Mouse (Mus musculus) limb, embryonic 12.5 days (tissue): ENCODE data around the gene Hacl1. TPM values are rescaled to one million over a fixed set of nuclear protein-coding genes. Genes with fewer than 3 reads are reported as not detected.
"Not testable (repeated sequence)": the region's sequence is repeated elsewhere in the genome, so short reads cannot be mapped to it uniquely, and the experiment has no call there.

Experiments
- ATAC-seq: fragments of 200-750 bp; cut with Nextera tagmentation; 2 replicates; pipeline ENCODE4 v1.8.0; 2017; ENCODE audit warnings: low read depth, moderate TSS enrichment; ENCODE audit not compliant: insufficient number of reproducible peaks, insufficient read depth, low FRiP score, low TSS enrichment
- H3K27ac ChIP-seq: fragments of 300-500 bp; sonication (generic); 2 replicates; pipeline ENCODE4 v1.5.1; 2016; ENCODE audit warnings: mild to moderate bottlenecking, moderate library complexity
- H3K27me3 ChIP-seq: fragments of 300-500 bp; sonication (generic); 2 replicates; pipeline ENCODE4 v1.6.1; 2016; ENCODE audit warnings: mild to moderate bottlenecking, moderate library complexity
- H3K36me3 ChIP-seq: fragments of 300-500 bp; sonication (generic); 2 replicates; pipeline ENCODE4 v1.6.1; 2016; ENCODE audit warnings: mild to moderate bottlenecking, moderate library complexity
- H3K4me1 ChIP-seq: fragments of 300-500 bp; sonication (generic); replicated peaks from 2 replicates; pipeline ENCODE4 v1.6.1; 2016
- H3K4me2 ChIP-seq: fragments of 300-500 bp; sonication (generic); 2 replicates; pipeline ENCODE4 v1.6.1; 2016; ENCODE audit warnings: mild to moderate bottlenecking, moderate library complexity
- H3K4me3 ChIP-seq: fragments of 300-500 bp; sonication (generic); replicated peaks from 2 replicates; pipeline ENCODE4 v1.5.1; 2016; ENCODE audit warnings: mild to moderate bottlenecking
- H3K9ac ChIP-seq: fragments of 300-500 bp; sonication (generic); replicated peaks from 2 replicates; pipeline ENCODE4 v1.6.1; 2016; ENCODE audit warnings: mild to moderate bottlenecking, moderate library complexity
- H3K9me3 ChIP-seq: fragments of 300-500 bp; sonication (generic); 2 replicates; pipeline ENCODE4 v1.6.1; 2016; ENCODE audit warnings: mild to moderate bottlenecking, moderate library complexity
- WGBS: fragments of 180-500 bp; shearing (Covaris S2); methylation state at CpG from one replicate; pipeline ENCODE4 v1.1.7; 2016; 5-methylcytosine and 5-hydroxymethylcytosine counted together
- polyA plus RNA-seq: library from polyadenylated mRNA; unstranded; fragments of >200 nt; fragmentation: Nextera tagmentation; extraction: Ambion mirVana; gene quantifications from 2 replicates; pipeline ENCODE4 v1.2.1, GENCODE M21; 2016

The Hacl1 gene
- polyA plus RNA-seq, 1 experiment from 2014 or later: 10.6 TPM

DNA sequence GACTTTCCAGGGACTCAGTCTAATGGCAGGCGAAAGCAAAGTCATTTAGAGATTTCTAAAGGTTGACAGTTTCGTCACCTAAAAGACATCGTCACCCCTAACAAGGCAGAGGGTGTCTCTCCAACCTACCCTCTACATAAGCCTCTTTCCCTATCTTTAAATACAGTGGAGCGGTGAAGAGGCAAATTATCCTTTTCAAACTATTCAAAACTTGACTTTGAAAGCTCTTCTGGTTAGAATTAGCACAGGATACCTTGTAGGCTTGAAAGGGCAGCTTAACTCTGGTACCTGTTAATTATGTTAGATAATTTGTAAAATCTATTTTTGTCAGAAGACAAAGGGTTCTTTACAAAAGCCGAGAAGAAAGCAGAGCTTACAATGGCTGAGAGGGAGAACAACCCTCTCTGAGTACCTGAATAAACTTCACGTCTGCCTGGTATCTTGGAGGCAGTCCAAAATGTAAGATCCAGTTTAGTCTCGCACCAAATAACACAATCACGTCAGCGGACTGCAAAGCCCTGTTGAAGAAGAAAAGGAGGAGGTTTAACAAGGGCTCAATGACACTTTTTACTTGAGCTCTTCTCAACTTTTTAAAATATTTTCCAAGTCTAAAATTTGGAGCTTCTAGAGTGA is 20.4 kb downstream of the Hacl1 start:
- no peaks in the 10 kb centered on the region for H3K27me3 ChIP-seq
- H3K4me2 ChIP-seq: no peak overlapping the region
- no peak overlapping the region for H3K4me3 ChIP-seq
- 86% methylated on average over 9 of the region's 9 CpGs for WGBS
- H3K9me3 ChIP-seq: no peaks in the 10 kb centered on the region
- no peak for ATAC-seq
- H3K9ac ChIP-seq: no peak overlapping the region
- H3K4me1 ChIP-seq: no peaks in the 10 kb centered on the region
- no peak overlapping the region for H3K27ac ChIP-seq
- no peaks in the 10 kb centered on the region for H3K36me3 ChIP-seq

DNA sequence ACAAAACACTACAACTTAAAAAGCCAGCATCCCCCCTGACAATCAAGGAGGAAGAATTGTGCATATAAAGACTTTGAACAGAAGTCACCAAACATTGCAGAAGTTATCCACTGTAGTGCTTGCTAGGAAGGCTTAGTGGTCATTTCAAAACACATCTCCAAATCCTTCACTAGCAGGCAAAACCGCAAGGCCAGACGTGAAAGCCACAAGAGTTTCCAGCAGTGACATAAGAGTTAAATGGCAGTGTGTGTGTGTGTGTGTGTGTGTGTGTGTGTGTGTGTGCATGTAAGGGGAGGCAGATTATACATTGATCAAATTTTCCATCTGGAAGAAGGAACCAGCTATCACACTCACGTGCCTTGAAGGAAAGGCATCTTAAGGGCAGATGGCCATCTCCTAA is 23.1 kb downstream of the Hacl1 start:
- 75% methylated on average over 3 of the region's 3 CpGs for WGBS
- no peak overlapping the region for H3K9ac ChIP-seq
- H3K36me3 ChIP-seq: no peaks in the 10 kb centered on the region
- ATAC-seq: no peak
- no peak overlapping the region for H3K27ac ChIP-seq
- no peak overlapping the region for H3K4me2 ChIP-seq
- no peak overlapping the region for H3K4me3 ChIP-seq
- H3K27me3 ChIP-seq: no peaks in the 10 kb centered on the region
- no peaks in the 10 kb centered on the region for H3K9me3 ChIP-seq
- no peaks in the 10 kb centered on the region for H3K4me1 ChIP-seq

GRCm38 (mm10) chr14:31617204-31617603 is 23.9 kb downstream of the Hacl1 start:
- Histone ChIP-seq H3K9me3 (no peaks in the 10 kb centered on the region), H3K27me3 (no peaks in the 10 kb centered on the region), H3K4me2 (no peak overlapping the region), H3K36me3 (no peaks in the 10 kb centered on the region), H3K4me3 (no peak overlapping the region), H3K4me1 (no peaks in the 10 kb centered on the region), H3K27ac (no peak overlapping the region), H3K9ac (no peak overlapping the region)
- ATAC-seq: no peak
- 88% methylated on average over 9 of the region's 9 CpGs for WGBS

DNA sequence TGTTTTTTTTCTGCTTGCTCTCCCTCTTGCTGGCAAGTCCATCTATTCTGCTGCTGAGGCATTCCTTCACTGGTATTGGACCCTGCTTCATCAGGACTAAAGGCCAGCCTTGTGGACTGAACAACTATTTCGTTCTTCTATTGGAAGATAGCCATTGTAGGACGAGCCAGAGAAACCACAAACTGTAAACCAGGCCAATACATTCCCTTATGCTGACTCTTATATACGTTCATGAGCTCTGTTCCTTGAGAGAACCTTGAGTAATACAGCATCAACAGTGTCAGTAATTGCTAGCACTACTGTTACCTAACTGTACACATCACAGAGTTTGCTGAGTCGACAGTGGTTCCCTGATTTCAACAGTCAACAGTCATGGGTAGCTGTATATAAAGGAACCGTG is 27.4 kb downstream of the Hacl1 start:
- Histone ChIP-seq H3K9me3 (no peaks in the 10 kb centered on the region), H3K9ac (no peak overlapping the region), H3K27me3 (no peaks in the 10 kb centered on the region), H3K4me1 (no peaks in the 10 kb centered on the region), H3K36me3 (no peaks in the 10 kb centered on the region), H3K4me3 (no peak overlapping the region), H3K4me2 (no peak overlapping the region), H3K27ac (no peak overlapping the region)
- WGBS: 77% methylated on average over 5 of the region's 5 CpGs
- no peak for ATAC-seq

GRCm38 (mm10) chr14:31611986-31612385 is 29.1 kb downstream of the Hacl1 start:
- 63% methylated on average over 4 of the region's 4 CpGs for WGBS
- Histone ChIP-seq H3K4me3 (no peak overlapping the region), H3K36me3 (no peaks in the 10 kb centered on the region), H3K27ac (no peak overlapping the region), H3K4me1 (no peaks in the 10 kb centered on the region), H3K9ac (no peak overlapping the region), H3K27me3 (no peaks in the 10 kb centered on the region), H3K4me2 (no peak overlapping the region), H3K9me3 (no peaks in the 10 kb centered on the region)
- ATAC-seq: no peak

GRCm38 (mm10) chr14:31605514-31605913 is 35.6 kb downstream of the Hacl1 start:
- no peak overlapping the region for H3K4me3 ChIP-seq
- no peak overlapping the region for H3K4me2 ChIP-seq
- H3K27ac ChIP-seq: no peak overlapping the region
- no peaks in the 10 kb centered on the region for H3K4me1 ChIP-seq
- H3K9me3 ChIP-seq: no peaks in the 10 kb centered on the region
- no peak for ATAC-seq
- no peak overlapping the region for H3K9ac ChIP-seq
- no peaks in the 10 kb centered on the region for H3K27me3 ChIP-seq
- no peaks in the 10 kb centered on the region for H3K36me3 ChIP-seq
- 59% methylated on average over 6 of the region's 6 CpGs for WGBS

DNA sequence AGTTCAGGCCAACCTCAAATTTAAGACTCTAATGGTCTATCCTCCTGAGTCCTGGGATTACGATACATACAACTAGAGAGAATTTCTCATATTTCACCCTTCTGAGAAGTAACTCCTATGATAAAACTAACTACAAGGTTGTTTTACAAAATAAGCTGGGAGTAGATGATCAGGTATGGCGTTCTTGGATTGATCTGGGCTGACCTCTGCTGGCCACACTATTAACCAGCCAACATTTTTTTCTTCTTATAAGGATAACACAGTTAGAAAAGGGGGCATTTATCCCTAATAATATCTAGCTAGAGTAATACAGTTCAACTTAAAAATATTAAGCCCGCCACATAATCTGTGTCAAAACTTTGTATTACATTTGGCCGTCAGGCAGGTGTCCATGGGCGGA is 36.2 kb downstream of the Hacl1 start:
- H3K36me3 ChIP-seq: no peaks in the 10 kb centered on the region
- 76% methylated on average over 5 of the region's 5 CpGs for WGBS
- H3K4me2 ChIP-seq: no peak overlapping the region
- H3K4me3 ChIP-seq: no peak overlapping the region
- no peaks in the 10 kb centered on the region for H3K27me3 ChIP-seq
- no peak for ATAC-seq
- H3K4me1 ChIP-seq: no peaks in the 10 kb centered on the region
- H3K9me3 ChIP-seq: no peaks in the 10 kb centered on the region
- H3K27ac ChIP-seq: no peak overlapping the region
- H3K9ac ChIP-seq: no peak overlapping the region

- not testable (repeated sequence) for H3K4me2 ChIP-seq, H3K9ac ChIP-seq
- 78% methylated on average over 6 of the region's 6 CpGs for WGBS
Measured at GRCm38 (mm10) chr14:31602616-31602979, 38.5 kb downstream of the Hacl1 start.

GRCm38 (mm10) chr14:31601908-31602615 is 39.0 kb downstream of the Hacl1 start:
- no peak for ATAC-seq
- Histone ChIP-seq H3K4me2 (no peak overlapping the region), H3K36me3 (no peaks in the 10 kb centered on the region), H3K4me1 (no peaks in the 10 kb centered on the region), H3K27me3 (no peaks in the 10 kb centered on the region), H3K27ac (no peak overlapping the region), H3K9ac (no peak overlapping the region), H3K4me3 (no peak overlapping the region), H3K9me3 (no peaks in the 10 kb centered on the region)
- 94% methylated on average over 14 of the region's 14 CpGs for WGBS

More at GRCm38 (mm10) chr14:31602616-31602979, 38.5 kb downstream of the Hacl1 start:
- not testable (repeated sequence) for H3K27me3 ChIP-seq, H3K36me3 ChIP-seq, H3K27ac ChIP-seq, H3K9me3 ChIP-seq, ATAC-seq, H3K4me3 ChIP-seq, H3K4me1 ChIP-seq

GRCm38 (mm10) chr14:31597446-31597845 is 43.6 kb downstream of the Hacl1 start:
- no peaks in the 10 kb centered on the region; the same call in 1 of the 2 replicates for H3K27me3 ChIP-seq
- H3K27ac ChIP-seq: no peak overlapping the region
- no peak for ATAC-seq
- H3K9ac ChIP-seq: no peak overlapping the region
- no peak overlapping the region for H3K4me3 ChIP-seq
- H3K4me2 ChIP-seq: no peak overlapping the region
- 94% methylated on average over 4 of the region's 4 CpGs for WGBS
- no peaks in the 10 kb centered on the region for H3K4me1 ChIP-seq
- no peaks in the 10 kb centered on the region for H3K9me3 ChIP-seq
- no peaks in the 10 kb centered on the region for H3K36me3 ChIP-seq

- no peak for ATAC-seq
Measured at GRCm38 (mm10) chr14:31596408-31596807, 44.7 kb downstream of the Hacl1 start.

DNA sequence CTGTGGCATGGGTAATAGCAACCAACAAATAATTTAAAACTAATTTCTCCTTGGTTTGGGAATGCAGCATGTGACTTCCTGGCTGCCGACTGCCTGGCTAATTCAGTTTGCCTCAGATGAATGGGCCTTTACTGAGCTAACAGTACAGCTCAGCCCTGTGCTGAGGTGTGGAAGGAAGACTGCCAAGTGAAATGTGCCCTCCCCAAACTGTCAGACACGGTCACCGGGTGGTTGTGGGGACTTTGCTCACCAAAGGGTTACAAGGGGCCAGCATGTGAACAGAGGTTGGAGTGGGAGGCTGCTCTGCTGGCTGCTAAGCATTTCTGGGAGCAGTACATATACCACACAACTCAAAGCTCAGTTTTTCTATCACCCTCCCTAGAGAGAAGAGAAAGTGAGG is 46.4 kb downstream of the Hacl1 start:
- Histone ChIP-seq H3K27me3 (no peaks in the 10 kb centered on the region; the same call in 1 of the 2 replicates), H3K27ac (no peak overlapping the region), H3K36me3 (no peaks in the 10 kb centered on the region), H3K9ac (no peak overlapping the region), H3K9me3 (no peaks in the 10 kb centered on the region), H3K4me3 (no peak overlapping the region), H3K4me2 (no peak overlapping the region), H3K4me1 (no peaks in the 10 kb centered on the region)
- WGBS: 74% methylated on average over 3 of the region's 3 CpGs
- no peak for ATAC-seq

More at GRCm38 (mm10) chr14:31596408-31596807, 44.7 kb downstream of the Hacl1 start:
- Histone ChIP-seq H3K9ac (no peak overlapping the region), H3K27ac (no peak overlapping the region), H3K9me3 (no peaks in the 10 kb centered on the region), H3K4me2 (no peak overlapping the region), H3K4me1 (no peaks in the 10 kb centered on the region), H3K36me3 (no peaks in the 10 kb centered on the region), H3K27me3 (no peaks in the 10 kb centered on the region; the same call in 1 of the 2 replicates), H3K4me3 (no peak overlapping the region)
- WGBS: 77% methylated on average over 7 of the region's 7 CpGs
